Mouse (Mus musculus) limb, embryonic 14.5 days (tissue): Measurements from ENCODE around the gene Rrp7a. TPM values are rescaled to one million over a fixed set of nuclear protein-coding genes. Genes with fewer than 3 reads are reported as not detected.
A peak's percentile ranks its signal among the peaks of the same experiment; 100 is the strongest.

ENCODE experiments used
- ATAC-seq: fragments of 200-750 bp; cut with Nextera tagmentation; 2 replicates; pipeline ENCODE4 v1.8.0; 2017; ENCODE audit warnings: low read depth, moderate number of reproducible peaks, moderate TSS enrichment; ENCODE audit not compliant: low FRiP score
- DNase-seq: peaks from one replicate; pipeline ENCODE4 v3.0.0-alpha.2; 2015; ENCODE audit warnings: low spot score
- H3K27ac ChIP-seq: fragments of 300-500 bp; sonication (generic); replicated peaks from 2 replicates; pipeline ENCODE4 v1.5.1; 2014; ENCODE audit warnings: low read depth, mild to moderate bottlenecking, low read length, moderate library complexity, mixed read lengths
- H3K27me3 ChIP-seq: fragments of 300-500 bp; sonication (generic); 2 replicates; pipeline ENCODE4 v1.6.1; 2014; ENCODE audit warnings: low read length, mixed read lengths; ENCODE audit not compliant: control insufficient read depth, insufficient read depth
- H3K36me3 ChIP-seq: fragments of 300-500 bp; sonication (generic); 2 replicates; pipeline ENCODE4 v1.6.1; 2014; ENCODE audit warnings: mild to moderate bottlenecking, low read length, moderate library complexity, mixed read lengths; ENCODE audit not compliant: control insufficient read depth, insufficient read depth
- H3K4me1 ChIP-seq: fragments of 300-500 bp; sonication (generic); 2 replicates; pipeline ENCODE4 v1.6.1; 2014; ENCODE audit warnings: antibody characterized with exemption, low read length, mixed read lengths; ENCODE audit not compliant: control insufficient read depth, insufficient read depth
- H3K4me2 ChIP-seq: fragments of 300-500 bp; sonication (generic); replicated peaks from 2 replicates; pipeline ENCODE4 v1.6.1; 2014; ENCODE audit warnings: low read depth, mild to moderate bottlenecking, low read length, moderate library complexity; ENCODE audit not compliant: severe bottlenecking
- H3K4me3 ChIP-seq: fragments of 300-500 bp; sonication (generic); replicated peaks from 2 replicates; pipeline ENCODE4 v1.5.1; 2014; ENCODE audit warnings: low read length
- H3K9ac ChIP-seq: fragments of 300-500 bp; sonication (generic); 2 replicates; pipeline ENCODE4 v1.6.1; 2014; ENCODE audit warnings: mild to moderate bottlenecking, low read depth, low read length, moderate library complexity; ENCODE audit not compliant: severe bottlenecking
- H3K9me3 ChIP-seq: fragments of 300-500 bp; sonication (generic); 2 replicates; pipeline ENCODE4 v1.6.1; 2016; ENCODE audit warnings: low read length; ENCODE audit not compliant: control insufficient read depth
- POLR2A ChIP-seq: fragments of 200-500 bp; IDR thresholded peaks from 2 replicates; pipeline ENCODE4 v1.8.0; 2012; ENCODE audit warnings: inconsistent platforms, mild to moderate bottlenecking, moderate library complexity, borderline replicate concordance; ENCODE audit not compliant: insufficient read depth, insufficient read length; ENCODE audit errors: extremely low read depth
- WGBS: fragments of 180-500 bp; shearing (Covaris S2); extraction: QIAGEN DNeasy Blood & Tissue Kit; methylation state at CpG from one replicate; pipeline ENCODE4 v1.1.7; 2014; 5-methylcytosine and 5-hydroxymethylcytosine counted together
- polyA plus RNA-seq, 2 experiments: library from polyadenylated mRNA; depleted of rRNA in 1 of 2; stranded (reverse) in 1 of 2; unstranded in 1 of 2; fragments of >200 nt; fragmentation: Nextera tagmentation in 1 of 2; extraction: Ambion mirVana in 1 of 2; gene quantifications; 2 replicates each; pipeline versions ENCODE4 v1.2.1 to v1.2.3; 2012 to 2014

Rrp7a gene
- polyA plus RNA-seq, 2 experiments: 60.9 to 82.1 TPM

DNA sequence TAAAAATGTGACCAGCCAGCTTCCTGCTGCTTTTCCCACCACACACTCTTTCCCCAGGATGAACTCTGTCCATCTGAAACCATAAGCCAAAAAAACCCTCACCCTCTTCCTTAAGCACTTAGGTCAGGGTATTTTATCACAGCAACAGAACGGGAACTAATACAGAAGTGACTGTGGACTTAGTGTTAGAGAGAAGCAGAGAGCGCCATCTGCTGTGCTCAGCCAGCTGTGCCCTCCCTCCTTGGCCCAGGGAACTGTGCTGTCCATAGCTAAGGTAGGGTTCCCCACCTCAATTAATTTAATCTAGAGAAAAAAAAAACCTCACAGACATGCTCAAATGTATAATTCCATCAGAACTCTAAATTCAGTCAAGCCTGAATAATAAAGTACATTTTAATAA is 26.7 kb downstream of the Rrp7a start:
- Histone ChIP-seq H3K4me3 (no peak overlapping the region), H3K4me1 (peaks cover 8% of the 10 kb centered on the region; the same call in 1 of the 2 replicates), H3K27ac (no peak overlapping the region), H3K4me2 (no peak overlapping the region), H3K27me3 (no peaks in the 10 kb centered on the region), H3K9ac (no peak overlapping the region), H3K9me3 (no peaks in the 10 kb centered on the region), H3K36me3 (no peaks in the 10 kb centered on the region)
- 50% methylated on average over 2 of the region's 2 CpGs for WGBS
- ATAC-seq (no peak), DNase-seq (no peak)
- TF ChIP-seq POLR2A: no peak

DNA sequence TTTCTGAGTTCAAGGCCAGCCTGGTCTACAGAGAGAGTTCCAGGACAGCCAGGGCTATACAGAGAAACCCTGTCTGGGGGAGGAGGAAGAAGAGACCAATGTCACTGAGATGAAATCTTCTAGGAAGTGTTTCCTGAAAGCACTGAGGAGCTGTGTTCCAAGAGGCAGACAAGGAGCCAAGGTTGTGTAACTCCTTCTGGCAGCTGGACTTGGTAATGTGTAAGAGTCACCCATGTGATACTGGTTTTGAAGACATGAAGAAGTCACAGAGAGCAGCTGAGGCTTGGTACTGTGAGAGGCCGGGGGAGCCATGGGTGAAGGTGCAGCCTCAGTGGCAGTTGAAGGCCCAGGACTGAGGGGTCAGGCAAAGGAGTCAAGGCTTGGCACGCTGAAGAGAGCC is 28.9 kb downstream of the Rrp7a start:
- no peak overlapping the region for H3K4me3 ChIP-seq
- DNase-seq (no peak), ATAC-seq (no peak)
- no peak overlapping the region for H3K9ac ChIP-seq
- H3K9me3 ChIP-seq: no peaks in the 10 kb centered on the region
- H3K36me3 ChIP-seq: no peaks in the 10 kb centered on the region
- no peak for TF ChIP-seq POLR2A
- H3K27ac ChIP-seq: no peak overlapping the region
- WGBS: 68% methylated on average over 2 of the region's 2 CpGs
- H3K4me1 ChIP-seq: peaks cover 8% of the 10 kb centered on the region
- no peak overlapping the region for H3K4me2 ChIP-seq
- H3K27me3 ChIP-seq: no peaks in the 10 kb centered on the region

DNA sequence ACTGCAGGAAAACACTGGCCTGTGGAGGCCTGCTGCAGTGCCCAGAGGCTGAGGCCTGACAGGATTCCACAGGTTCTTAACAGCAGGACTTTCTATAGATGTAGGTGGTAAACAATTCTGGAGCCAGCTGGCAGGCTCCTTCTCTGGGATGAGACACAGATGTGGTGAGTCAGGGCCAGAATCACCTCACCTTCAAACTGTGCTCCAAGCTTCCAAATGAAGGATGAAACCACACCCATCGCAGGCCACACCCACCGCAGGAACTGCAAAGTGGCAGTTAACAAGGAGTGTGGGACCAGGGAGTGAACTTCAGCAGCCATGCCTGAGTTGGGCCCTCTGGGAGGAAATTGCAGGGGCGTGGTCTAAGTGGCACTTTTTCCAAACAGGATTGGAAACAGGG is 31.7 kb downstream of the Rrp7a start:
- 16% methylated on average over 3 of the region's 3 CpGs for WGBS
- peak; percentile 61 for DNase-seq

DNA sequence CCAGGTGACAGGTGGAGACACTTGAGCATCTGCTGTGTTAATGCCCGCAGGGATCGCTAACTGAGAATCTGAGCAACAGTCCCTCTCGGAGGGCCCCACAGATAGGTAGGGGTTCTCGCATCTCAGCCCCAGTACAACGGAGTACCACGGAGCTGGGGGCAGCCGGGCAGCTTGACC is 33.3 kb downstream of the Rrp7a start, which contains the start of gene Serhl:
TSS of gene Serhl (plus strand) at position 78 of the 177 bp plus-strand sequence.
- DNase-seq (no peak), ATAC-seq (no peak)
- Histone ChIP-seq H3K27me3 (no peaks in the 10 kb centered on the region), H3K4me3 (0 out of 2 replicates have a peak within 1 kb of the TSS, but pooled peaks have one; percentile 0), H3K4me1 (peaks cover 11% of the 10 kb centered on the region), H3K36me3 (no peaks in the 10 kb centered on the region), H3K27ac (no peak within 1 kb of the TSS), H3K9me3 (no peaks in the 10 kb centered on the region), H3K4me2 (peak within 1 kb of the TSS; percentile 16), H3K9ac (no peak within 1 kb of the TSS)
- TF ChIP-seq POLR2A: no peak
- 7% methylated on average over 7 of the region's 7 CpGs for WGBS

More for the DNA sequence above, 31.7 kb downstream of the Rrp7a start:
- Histone ChIP-seq H3K4me3 (no peak overlapping the region), H3K4me1 (peaks cover 11% of the 10 kb centered on the region), H3K36me3 (no peaks in the 10 kb centered on the region), H3K9ac (no peak overlapping the region), H3K9me3 (no peaks in the 10 kb centered on the region), H3K27me3 (no peaks in the 10 kb centered on the region), H3K27ac (0 out of 2 replicates have a peak overlapping the region, but pooled peaks have one; percentile 33), H3K4me2 (no peak overlapping the region)
- no peak for TF ChIP-seq POLR2A
- peak; percentile 53 for ATAC-seq

DNA sequence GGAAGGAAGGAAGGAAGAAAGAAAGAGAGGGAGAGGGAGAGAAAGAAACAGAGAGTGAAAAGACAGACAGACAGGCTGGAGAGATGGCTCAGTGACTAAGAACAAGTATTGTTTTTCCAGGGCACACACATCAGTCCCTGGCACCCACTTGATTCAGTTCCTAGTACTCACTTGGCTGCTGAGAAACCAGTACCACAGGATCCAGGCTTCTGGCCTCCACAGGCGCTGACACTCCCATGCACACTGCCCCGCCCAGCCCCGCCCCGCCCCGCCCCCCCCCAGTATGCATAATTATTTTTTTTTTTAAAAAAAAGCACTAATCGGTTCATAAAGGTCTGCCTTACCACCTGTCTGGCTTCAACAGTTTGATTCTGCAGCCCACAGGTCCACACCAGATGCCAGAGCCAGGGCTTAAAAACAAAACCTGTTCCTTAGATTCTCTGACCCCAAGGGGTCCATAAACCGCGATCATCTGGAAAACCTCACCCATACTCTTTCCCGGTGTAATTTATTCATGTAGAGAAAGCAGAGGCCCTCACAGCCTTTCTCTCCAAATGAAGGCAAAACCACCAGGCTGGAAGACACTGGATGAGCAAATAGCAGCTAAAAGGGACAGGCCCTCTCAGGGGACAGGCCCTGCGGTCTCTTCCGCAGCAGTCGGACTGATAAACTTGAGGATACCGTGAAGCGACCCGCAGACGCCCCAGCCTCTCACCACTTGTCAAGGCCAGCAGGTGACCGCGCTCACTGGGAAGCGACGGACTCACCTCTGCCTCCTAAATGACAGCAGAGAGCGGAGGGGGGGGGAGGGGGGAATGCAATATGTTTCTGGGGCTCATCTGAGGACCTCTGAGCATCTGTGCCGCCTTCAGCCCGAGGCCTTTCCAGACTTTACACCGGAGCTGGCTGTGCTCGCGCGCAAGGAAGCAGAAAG is 33.8 kb downstream of the Rrp7a start:
- DNase-seq (no peak), ATAC-seq (no peak)
- no peak for TF ChIP-seq POLR2A
- WGBS: 10% methylated on average over 24 of the region's 27 CpGs
- peaks cover 11% of the 10 kb centered on the region for H3K4me1 ChIP-seq
- peak overlapping the region; percentile 16 for H3K4me2 ChIP-seq
- no peaks in the 10 kb centered on the region for H3K9me3 ChIP-seq
- no peaks in the 10 kb centered on the region for H3K36me3 ChIP-seq
- no peak overlapping the region for H3K27ac ChIP-seq
- no peaks in the 10 kb centered on the region for H3K27me3 ChIP-seq
- H3K4me3 ChIP-seq: 0 out of 2 replicates have a peak overlapping the region, but pooled peaks have one; percentile 0
- H3K9ac ChIP-seq: no peak overlapping the region
